Mouse (Mus musculus): Measurements from ENCODE around the gene Ttll13.

Ttll13 gene

GRCm38 (mm10) chr7:80268897-80269750 is 22.9 kb downstream of the Ttll13 start, which contains the start of gene Vps33b:
TSS of gene Vps33b (plus strand) at chr7:80269649.
- DNase-seq, result peak; percentile 99

- DNase-seq, result peak; percentile 65 to 67
Measured at GRCm38 (mm10) chr7:80269751-80270255, 23.6 kb downstream of the Ttll13 start.

- DNase-seq, result no peak
Measured at GRCm38 (mm10) chr7:80273456-80273855, 27.3 kb downstream of the Ttll13 start.

- no peak for DNase-seq
Measured at GRCm38 (mm10) chr7:80276374-80276773, 30.2 kb downstream of the Ttll13 start.

- DNase-seq, result no peak
Measured at GRCm38 (mm10) chr7:80280032-80280431, 33.9 kb downstream of the Ttll13 start.

GRCm38 (mm10) chr7:80280998-80281397 is 34.8 kb downstream of the Ttll13 start:
- no peak for DNase-seq

GRCm38 (mm10) chr7:80281646-80282045 is 35.5 kb downstream of the Ttll13 start:
- DNase-seq, result no peak

GRCm38 (mm10) chr7:80283226-80283918 is 37.2 kb downstream of the Ttll13 start:
- no peak for DNase-seq

- DNase-seq, result no peak
Measured at GRCm38 (mm10) chr7:80284391-80284790, 38.2 kb downstream of the Ttll13 start.

GRCm38 (mm10) chr7:80285725-80286124 is 39.5 kb downstream of the Ttll13 start:
- DNase-seq, result no peak

- DNase-seq, result no peak
Measured at GRCm38 (mm10) chr7:80287736-80288135, 41.6 kb downstream of the Ttll13 start.

GRCm38 (mm10) chr7:80294062-80294763 is 48.0 kb downstream of the Ttll13 start, which contains the start of gene Prc1:
TSS of gene Prc1 (plus strand) at chr7:80294450.
- DNase-seq, result peak; percentile 98 to 99

GRCm38 (mm10) chr7:80294764-80295648 is 48.8 kb downstream of the Ttll13 start:
- DNase-seq, result no peak

- no peak for DNase-seq
Measured at GRCm38 (mm10) chr7:80296462-80296861, 50.3 kb downstream of the Ttll13 start.

- no peak for DNase-seq
Measured at GRCm38 (mm10) chr7:80297041-80297440, 50.9 kb downstream of the Ttll13 start.

GRCm38 (mm10) chr7:80298754-80299153 is 52.6 kb downstream of the Ttll13 start:
- no peak for DNase-seq

- no peak for DNase-seq
Measured at GRCm38 (mm10) chr7:80299568-80299967, 53.4 kb downstream of the Ttll13 start.

GRCm38 (mm10) chr7:80301522-80301921 is 55.3 kb downstream of the Ttll13 start:
- DNase-seq, result no peak

GRCm38 (mm10) chr7:80307766-80308165 is 61.6 kb downstream of the Ttll13 start:
- DNase-seq, result no peak

Measured in cerebellum, postnatal 36 days (tissue).